Mouse (Mus musculus) hindbrain, embryonic 16.5 days (tissue): ENCODE data around the gene Mpdu1. TPM values are rescaled to one million over a fixed set of nuclear protein-coding genes. Genes with fewer than 3 reads are reported as not detected.
"Not testable (repeated sequence)": the region's sequence is repeated elsewhere in the genome, so short reads cannot be mapped to it uniquely, and the experiment has no call there.

Source experiments
- ATAC-seq: fragments of 200-750 bp; cut with Nextera tagmentation; 2 replicates; pipeline ENCODE4 v1.8.0; 2017; ENCODE audit warnings: moderate TSS enrichment, moderate library complexity
- H3K27ac ChIP-seq: fragments of 300-500 bp; sonication (generic); 2 replicates; pipeline ENCODE4 v1.5.1; 2014; ENCODE audit warnings: low read depth, mild to moderate bottlenecking, control low read depth, low read length, moderate library complexity
- H3K27me3 ChIP-seq: fragments of 300-500 bp; sonication (generic); replicated peaks from 2 replicates; pipeline ENCODE4 v1.6.1; 2014; ENCODE audit warnings: low read length; ENCODE audit not compliant: control insufficient read depth, insufficient read depth
- H3K36me3 ChIP-seq: fragments of 300-500 bp; sonication (generic); 2 replicates; pipeline ENCODE4 v1.6.1; 2014; ENCODE audit warnings: mild to moderate bottlenecking, low read length, moderate library complexity, mixed read lengths; ENCODE audit not compliant: control insufficient read depth, insufficient read depth
- H3K4me1 ChIP-seq: fragments of 300-500 bp; sonication (generic); 2 replicates; pipeline ENCODE4 v1.6.1; 2014; ENCODE audit warnings: low read depth, low read length; ENCODE audit not compliant: control insufficient read depth, insufficient read depth
- H3K4me2 ChIP-seq: fragments of 300-500 bp; sonication (generic); 2 replicates; pipeline ENCODE4 v1.6.1; 2014; ENCODE audit warnings: mild to moderate bottlenecking, low read length, control low read depth, moderate library complexity
- H3K4me3 ChIP-seq: fragments of 300-500 bp; sonication (generic); 2 replicates; pipeline ENCODE4 v1.5.1; 2014; ENCODE audit warnings: mild to moderate bottlenecking, low read length, control low read depth, moderate library complexity
- H3K9ac ChIP-seq: fragments of 300-500 bp; sonication (generic); 2 replicates; pipeline ENCODE4 v1.6.1; 2014; ENCODE audit warnings: low read depth, mild to moderate bottlenecking, control low read depth, low read length, moderate library complexity
- H3K9me3 ChIP-seq: fragments of 300-500 bp; sonication (generic); 2 replicates; pipeline ENCODE4 v1.6.1; 2014; ENCODE audit warnings: mild to moderate bottlenecking, low read length, moderate library complexity; ENCODE audit not compliant: control insufficient read depth
- WGBS: fragments of 180-500 bp; shearing (Covaris S2); extraction: QIAGEN DNeasy Blood & Tissue Kit; methylation state at CpG from one replicate; pipeline ENCODE4 v1.1.7; 2014; 5-methylcytosine and 5-hydroxymethylcytosine counted together
- polyA plus RNA-seq: library from polyadenylated mRNA; unstranded; fragments of >200 nt; fragmentation: Nextera tagmentation; extraction: Ambion mirVana; gene quantifications from 2 replicates; pipeline ENCODE4 v1.2.1, GENCODE M21; 2015

The Mpdu1 gene
- polyA plus RNA-seq, 1 experiment from 2014 or later = 112 TPM

GRCm38 (mm10) chr11:69704613-69705010 lies 42.2 kb upstream of the Mpdu1 start:
- Histone ChIP-seq H3K4me1 (no peaks in the 10 kb centered on the region), H3K4me2 (no peak overlapping the region), H3K4me3 (no peak overlapping the region), H3K36me3 (no peaks in the 10 kb centered on the region), H3K27ac (no peak overlapping the region), H3K9me3 (no peaks in the 10 kb centered on the region), H3K27me3 (no peaks in the 10 kb centered on the region), H3K9ac (no peak overlapping the region)
- no peak for ATAC-seq
- WGBS = 65% methylated on average over 2 of the region's 2 CpGs

- 54% methylated on average over 8 of the region's 8 CpGs for WGBS
- H3K27me3 ChIP-seq = no peaks in the 10 kb centered on the region
- H3K9me3 ChIP-seq = no peaks in the 10 kb centered on the region
- ATAC-seq = no peak
- no peak overlapping the region for H3K27ac ChIP-seq
- H3K4me3 ChIP-seq = no peak overlapping the region
- no peak overlapping the region for H3K4me2 ChIP-seq
- H3K9ac ChIP-seq = no peak overlapping the region
- no peaks in the 10 kb centered on the region for H3K36me3 ChIP-seq
- H3K4me1 ChIP-seq = no peaks in the 10 kb centered on the region
Measured at GRCm38 (mm10) chr11:69703814-69704612, 41.6 kb upstream of the Mpdu1 start.

- not testable (repeated sequence) for ATAC-seq, H3K9ac ChIP-seq
Measured at GRCm38 (mm10) chr11:69703381-69703780, 40.9 kb upstream of the Mpdu1 start.

DNA sequence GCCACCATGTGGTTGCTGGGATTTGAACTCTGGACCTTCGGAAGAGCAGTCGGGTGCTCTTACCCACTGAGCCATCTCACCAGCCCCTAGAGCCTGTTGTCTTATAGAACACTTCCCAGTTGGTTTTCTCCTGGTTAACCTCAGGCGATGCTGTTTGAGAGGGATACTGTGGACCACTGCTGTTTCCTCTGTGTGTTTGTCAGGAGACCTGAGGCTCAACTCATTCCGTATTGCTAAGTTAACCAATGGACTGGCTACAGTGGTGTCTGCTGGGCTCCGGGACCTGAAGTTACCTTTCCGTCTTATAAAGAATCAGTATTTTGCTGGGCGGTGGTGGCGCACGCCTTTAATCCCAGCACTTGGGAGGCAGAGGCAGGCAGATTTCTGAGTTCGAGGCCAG lies 40.4 kb upstream of the Mpdu1 start:
- H3K9me3 ChIP-seq, H3K4me2 ChIP-seq, H3K36me3 ChIP-seq, H3K4me3 ChIP-seq, H3K4me1 ChIP-seq, H3K27ac ChIP-seq, H3K27me3 ChIP-seq, H3K9ac ChIP-seq, ATAC-seq: not testable (repeated sequence)
- 94% methylated on average over 10 of the region's 10 CpGs for WGBS

More at GRCm38 (mm10) chr11:69703381-69703780, 40.9 kb upstream of the Mpdu1 start:
- not testable (repeated sequence) for H3K4me1 ChIP-seq, H3K27ac ChIP-seq, H3K27me3 ChIP-seq, H3K36me3 ChIP-seq, H3K4me3 ChIP-seq, H3K4me2 ChIP-seq, H3K9me3 ChIP-seq
- 57% methylated on average over 2 of the region's 3 CpGs for WGBS

DNA sequence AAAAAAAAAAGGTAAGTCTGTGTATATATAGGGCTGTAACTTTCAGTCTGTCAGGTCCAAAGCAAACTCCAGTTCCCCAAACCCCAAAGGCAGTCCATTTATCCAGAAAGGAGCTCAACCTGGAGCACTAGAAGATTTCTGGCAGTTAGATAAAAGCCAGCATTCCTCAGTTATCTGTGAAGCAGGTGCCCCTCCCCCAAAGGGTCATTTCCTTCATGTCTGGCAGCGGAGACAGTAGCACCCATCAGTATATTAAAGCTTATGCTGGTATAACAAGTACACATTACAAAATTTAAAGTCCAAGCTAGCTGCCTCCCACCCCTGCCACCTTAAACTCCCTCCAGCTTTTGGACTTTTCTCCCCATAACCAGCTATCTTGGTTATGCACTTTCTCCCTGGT lies 37.2 kb upstream of the Mpdu1 start:
- Histone ChIP-seq H3K27ac (no peak overlapping the region), H3K9ac (no peak overlapping the region), H3K27me3 (no peaks in the 10 kb centered on the region), H3K4me2 (no peak overlapping the region), H3K9me3 (no peaks in the 10 kb centered on the region), H3K4me1 (peaks cover 11% of the 10 kb centered on the region), H3K36me3 (no peaks in the 10 kb centered on the region), H3K4me3 (no peak overlapping the region)
- ATAC-seq = no peak
- WGBS = 86% methylated on average over 1 of the region's 1 CpGs

DNA sequence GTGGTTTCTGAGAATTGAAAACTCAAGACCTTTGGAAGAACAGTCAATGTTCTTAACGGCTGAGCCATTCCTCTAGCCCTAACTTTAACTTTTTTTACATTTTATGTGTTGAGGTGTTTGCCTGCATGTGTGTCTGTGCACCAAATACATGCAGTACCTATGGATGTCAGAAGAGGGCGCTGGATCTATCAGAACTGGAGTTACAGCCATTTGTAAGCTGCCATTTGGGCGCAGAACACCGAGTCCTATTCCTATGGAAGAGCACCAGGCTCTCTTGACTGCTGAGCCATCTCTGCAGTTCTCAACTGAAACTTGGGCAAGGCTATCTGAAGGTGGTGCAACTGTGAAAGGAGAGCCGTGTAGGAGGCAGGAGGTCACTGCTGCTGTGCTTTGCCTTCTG lies 36.1 kb upstream of the Mpdu1 start:
- H3K4me3 ChIP-seq = no peak overlapping the region
- ATAC-seq = no peak

DNA sequence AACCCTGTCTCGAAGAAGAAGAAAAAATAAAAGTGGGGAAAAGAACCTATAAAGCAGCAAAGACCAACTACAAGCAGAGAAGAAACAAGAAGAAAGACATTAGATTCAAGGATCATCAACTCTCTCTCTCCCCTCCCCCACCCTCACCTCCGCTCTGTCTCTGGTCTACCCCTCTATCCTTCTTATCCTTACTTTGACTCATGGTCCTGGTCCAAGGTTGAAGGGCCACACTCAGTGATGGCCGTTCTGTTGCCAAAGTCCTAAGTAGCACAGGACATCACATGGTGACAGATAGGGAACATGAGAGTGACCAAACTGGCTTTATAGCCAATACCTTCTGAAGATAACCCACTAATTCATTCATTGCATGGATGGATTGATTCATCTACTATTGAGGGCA lies 35.0 kb upstream of the Mpdu1 start:
- H3K9ac ChIP-seq = no peak overlapping the region
- H3K4me3 ChIP-seq = no peak overlapping the region
- H3K4me1 ChIP-seq = peaks cover 11% of the 10 kb centered on the region
- no peak overlapping the region for H3K27ac ChIP-seq
- no peak overlapping the region for H3K4me2 ChIP-seq
- no peaks in the 10 kb centered on the region for H3K9me3 ChIP-seq
- no peaks in the 10 kb centered on the region for H3K36me3 ChIP-seq
- no peak for ATAC-seq
- no peaks in the 10 kb centered on the region; the same call in 1 of the 2 replicates for H3K27me3 ChIP-seq
- WGBS = 90% methylated on average over 3 of the region's 3 CpGs

More for the DNA sequence above, 36.1 kb upstream of the Mpdu1 start:
- 70% methylated on average over 5 of the region's 5 CpGs for WGBS
- Histone ChIP-seq H3K4me2 (no peak overlapping the region), H3K9me3 (no peaks in the 10 kb centered on the region), H3K9ac (no peak overlapping the region), H3K27ac (no peak overlapping the region), H3K4me1 (peaks cover 11% of the 10 kb centered on the region), H3K36me3 (no peaks in the 10 kb centered on the region), H3K27me3 (no peaks in the 10 kb centered on the region; the same call in 1 of the 2 replicates)

- no peaks in the 10 kb centered on the region; the same call in 1 of the 2 replicates for H3K27me3 ChIP-seq
- H3K36me3 ChIP-seq = no peaks in the 10 kb centered on the region
- H3K4me3 ChIP-seq = peak within 1 kb of the TSS; percentile 52
- peak within 1 kb of the TSS; percentile 96 for H3K4me2 ChIP-seq
- peak within 1 kb of the TSS; percentile 84 for H3K9ac ChIP-seq
- no peaks in the 10 kb centered on the region for H3K9me3 ChIP-seq
- ATAC-seq = peak; percentile 72
- H3K4me1 ChIP-seq = peaks cover 11% of the 10 kb centered on the region
- under 1% methylated on average over 29 of the region's 41 CpGs for WGBS
- no peak within 1 kb of the TSS; the same call in 1 of the 2 replicates for H3K27ac ChIP-seq
Measured at GRCm38 (mm10) chr11:69695361-69696181, 33.1 kb upstream of the Mpdu1 start, which contains the start of the genes Tnfsf12 and Tnfsfm13. Gene Tnfsf12 (minus strand): TSS chr11:69695849. Gene Tnfsfm13 (minus strand): TSS chr11:69696098.

- WGBS = 14% methylated on average over 6 of the region's 6 CpGs
- Histone ChIP-seq H3K27ac (no peak overlapping the region), H3K4me1 (peaks cover 11% of the 10 kb centered on the region), H3K9me3 (no peaks in the 10 kb centered on the region), H3K4me2 (peak overlapping the region; percentile 96), H3K9ac (peak overlapping the region; percentile 84), H3K4me3 (peak overlapping the region; percentile 52), H3K27me3 (no peaks in the 10 kb centered on the region; the same call in 1 of the 2 replicates), H3K36me3 (no peaks in the 10 kb centered on the region)
- ATAC-seq = 0 out of 2 replicates have a peak, but pooled peaks have one; percentile 24
Measured at GRCm38 (mm10) chr11:69695046-69695360, 32.6 kb upstream of the Mpdu1 start.
